Mouse (Mus musculus): ENCODE data around the gene Col4a1.

Col4a1 gene

GRCm38 (mm10) chr8:11298531-11299316 is 13.9 kb downstream of the Col4a1 start:
- DNase-seq, result peak; percentile 68

DNA sequence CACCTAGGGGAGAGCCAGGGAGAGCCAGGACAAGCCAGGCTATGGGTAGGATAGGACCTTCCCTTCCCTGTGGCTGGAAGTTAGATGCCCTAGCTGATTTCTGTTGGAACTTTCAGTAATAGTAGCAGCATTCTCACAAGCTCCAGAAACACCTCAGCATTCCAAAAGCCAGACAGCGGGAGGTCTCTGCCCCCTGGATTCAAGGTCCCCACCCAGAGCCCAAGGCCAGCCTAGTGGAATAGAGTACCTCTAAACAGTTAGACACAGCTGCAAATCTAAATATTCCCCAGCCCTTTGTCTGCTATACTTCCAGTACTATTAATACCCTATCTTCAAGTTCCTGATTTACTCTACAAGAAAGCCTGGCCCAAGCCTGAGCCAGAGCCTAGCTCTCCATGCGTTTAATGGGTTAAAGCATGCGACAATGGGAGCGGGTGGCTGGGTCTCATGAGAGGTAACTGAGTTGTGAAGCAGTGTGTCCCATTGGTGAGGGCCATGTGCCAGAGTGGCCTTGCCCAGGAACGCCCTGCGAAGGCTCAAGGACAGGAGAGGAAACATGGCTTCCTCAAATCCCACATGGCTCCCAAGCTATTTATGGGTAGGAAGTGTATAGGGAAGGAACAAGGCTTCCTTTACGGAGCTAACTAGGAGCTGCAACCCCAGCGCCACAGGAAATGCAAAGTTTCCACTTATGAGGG is 15.3 kb downstream of the Col4a1 start:
- peak; percentile 71 for DNase-seq

GRCm38 (mm10) chr8:11296282-11296943 is 16.2 kb downstream of the Col4a1 start:
- DNase-seq, result peak; percentile 72

GRCm38 (mm10) chr8:11292611-11293010 is 20.0 kb downstream of the Col4a1 start:
- no peak for DNase-seq

- DNase-seq, result no peak
Measured at GRCm38 (mm10) chr8:11290533-11290932, 22.1 kb downstream of the Col4a1 start.

DNA sequence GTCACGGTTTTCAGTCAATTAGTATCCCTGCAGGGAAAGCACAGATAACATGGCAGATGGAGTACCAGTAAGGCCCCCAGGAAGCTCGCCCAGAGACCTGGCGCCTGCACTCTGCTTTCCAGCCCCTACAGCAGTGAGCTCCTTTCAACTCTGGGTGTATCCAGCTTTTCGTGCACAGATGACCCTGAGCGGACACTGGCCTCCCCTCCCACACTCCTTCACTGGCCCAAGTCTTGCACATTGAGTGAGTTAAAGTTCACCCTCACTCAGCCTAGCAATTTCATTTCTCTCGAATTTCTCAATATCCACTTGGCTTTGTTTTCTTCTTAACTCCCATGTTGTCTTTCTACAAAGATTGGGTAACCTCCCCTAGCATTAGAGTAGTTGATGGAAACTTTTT is 24.3 kb downstream of the Col4a1 start:
- DNase-seq, result no peak

DNA sequence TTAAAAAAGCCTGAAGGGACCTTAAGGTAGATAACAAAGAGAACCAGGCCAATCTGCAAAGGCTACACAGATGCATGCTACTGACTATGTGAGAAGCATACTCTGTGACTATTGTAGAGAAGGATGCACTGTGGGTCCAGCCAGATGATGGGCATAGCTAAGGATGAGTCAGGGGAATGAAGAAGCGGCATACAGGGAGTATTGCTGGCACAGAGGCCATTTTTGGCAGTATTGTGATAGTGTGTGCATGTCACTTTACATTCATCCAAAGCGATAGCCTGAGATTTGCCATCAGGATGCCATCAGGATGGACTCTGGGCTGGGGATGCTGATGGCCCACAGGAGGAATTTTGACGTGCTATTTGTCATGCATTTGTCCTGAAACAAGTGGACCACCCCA is 25.5 kb downstream of the Col4a1 start:
- no peak for DNase-seq

DNA sequence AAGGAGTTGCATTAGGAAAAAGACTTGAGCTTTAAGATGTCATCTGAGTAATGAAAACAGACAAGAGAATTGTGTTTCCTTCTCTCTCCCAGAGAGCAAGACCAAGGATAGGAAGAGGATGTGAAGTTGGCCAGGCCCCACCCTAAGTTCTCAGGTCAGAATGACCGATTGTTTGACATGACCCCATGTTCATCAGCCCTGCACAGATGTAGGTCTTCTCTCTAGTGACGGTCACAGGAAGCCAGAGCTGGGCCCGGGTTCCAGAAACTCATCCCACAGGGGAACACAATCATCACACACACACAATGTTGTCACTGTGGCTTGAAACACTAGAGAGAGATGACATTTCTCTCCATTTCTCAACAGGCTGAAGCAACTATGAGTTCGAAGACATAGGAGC is 27.2 kb downstream of the Col4a1 start:
- no peak for DNase-seq

DNA sequence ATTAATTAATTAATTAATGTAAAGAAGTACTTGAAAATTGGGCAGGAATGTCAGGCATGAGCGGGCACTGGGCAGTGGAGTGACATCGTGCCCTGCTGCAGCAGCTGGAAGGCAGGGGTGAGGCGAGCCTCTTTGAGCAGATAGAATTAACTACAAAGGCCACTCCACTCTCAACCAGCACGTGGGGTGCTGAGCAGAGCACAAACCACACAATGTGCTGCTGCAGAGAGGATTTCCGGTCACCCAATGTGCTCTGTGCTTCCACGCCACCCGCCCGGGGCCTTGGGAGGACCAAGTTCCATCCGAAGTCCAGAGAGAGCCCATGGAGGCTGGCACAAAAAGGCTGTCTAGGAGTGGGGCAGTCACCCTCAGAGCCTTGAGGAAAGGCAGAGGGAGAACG is 29.4 kb downstream of the Col4a1 start:
- DNase-seq, result peak; percentile 72

DNA sequence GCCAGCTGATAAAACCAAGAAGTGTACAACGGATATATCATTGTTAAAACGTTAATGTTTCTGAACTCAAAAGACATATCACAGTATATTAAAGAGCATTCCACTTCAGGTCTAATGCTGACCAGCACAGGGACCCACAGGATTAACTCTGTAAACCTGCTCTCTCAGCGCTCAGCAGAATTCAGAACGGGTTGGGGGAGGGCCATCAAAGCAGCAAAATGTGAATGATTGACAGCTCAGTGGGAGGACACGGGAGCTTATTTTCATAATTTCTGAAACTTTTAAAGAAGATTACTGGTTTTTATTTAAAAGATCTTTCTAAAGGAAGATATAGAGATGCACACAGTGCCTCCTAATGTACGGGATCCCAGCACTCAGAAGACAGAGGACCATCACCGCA is 29.9 kb downstream of the Col4a1 start:
- no peak for DNase-seq

GRCm38 (mm10) chr8:11282139-11282538 is 30.5 kb downstream of the Col4a1 start:
- peak; percentile 63 for DNase-seq

- DNase-seq, result no peak
Measured at GRCm38 (mm10) chr8:11280721-11281268, 31.8 kb downstream of the Col4a1 start.

DNA sequence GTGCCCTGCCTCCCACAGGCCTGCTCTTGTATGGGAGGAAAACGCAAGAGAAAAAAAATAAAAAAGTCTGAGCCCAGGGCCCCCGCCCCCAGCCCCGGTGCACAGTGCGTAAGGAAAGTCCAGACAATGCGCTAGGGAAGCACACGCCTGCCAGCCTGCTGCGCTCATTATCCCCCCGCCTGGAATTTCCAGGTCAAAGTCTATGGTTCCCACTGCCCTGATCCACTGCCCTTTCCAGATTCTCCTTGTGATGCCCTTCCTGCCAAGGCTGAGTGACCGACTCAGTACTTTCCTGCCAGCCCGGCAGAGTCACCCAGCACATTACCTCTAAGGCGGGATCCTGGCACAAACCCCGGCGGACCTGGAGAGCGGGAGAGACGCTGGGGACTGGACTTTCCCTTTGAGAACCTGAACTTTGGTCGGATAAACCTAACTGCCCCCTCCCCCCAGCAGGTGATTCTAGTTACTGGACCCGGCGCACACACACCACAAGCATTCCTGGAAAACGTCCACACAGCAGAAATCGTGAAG is 33.3 kb downstream of the Col4a1 start:
- DNase-seq, result peak; percentile 84

- peak; percentile 76 for DNase-seq
Measured at GRCm38 (mm10) chr8:11278101-11278611, 34.5 kb downstream of the Col4a1 start.

GRCm38 (mm10) chr8:11277602-11278051 is 35.0 kb downstream of the Col4a1 start:
- DNase-seq, result peak; percentile 54

GRCm38 (mm10) chr8:11276286-11276685 is 36.3 kb downstream of the Col4a1 start:
- no peak for DNase-seq

- DNase-seq, result no peak
Measured at GRCm38 (mm10) chr8:11274415-11274814, 38.2 kb downstream of the Col4a1 start.

GRCm38 (mm10) chr8:11273506-11274158 is 39.0 kb downstream of the Col4a1 start:
- no peak for DNase-seq

DNA sequence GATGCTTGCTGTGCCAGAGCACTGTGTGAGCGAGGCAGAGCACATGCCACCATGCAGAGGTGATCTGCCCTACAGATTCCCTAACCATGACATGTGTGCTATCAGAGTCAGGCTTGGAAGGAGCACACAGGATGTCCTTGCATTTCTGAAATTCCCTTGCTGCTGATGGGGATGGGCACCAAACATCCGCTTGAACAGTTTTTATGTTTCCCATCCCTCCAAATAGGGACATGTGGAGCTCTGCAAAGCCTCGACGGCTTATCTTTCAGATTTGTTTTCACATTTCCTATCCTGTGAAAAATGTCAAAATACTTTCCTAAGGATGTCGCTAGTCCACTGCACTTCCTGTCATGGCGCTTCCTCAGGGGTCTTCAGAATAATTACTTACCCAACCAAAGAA is 40.4 kb downstream of the Col4a1 start:
- DNase-seq, result no peak

DNA sequence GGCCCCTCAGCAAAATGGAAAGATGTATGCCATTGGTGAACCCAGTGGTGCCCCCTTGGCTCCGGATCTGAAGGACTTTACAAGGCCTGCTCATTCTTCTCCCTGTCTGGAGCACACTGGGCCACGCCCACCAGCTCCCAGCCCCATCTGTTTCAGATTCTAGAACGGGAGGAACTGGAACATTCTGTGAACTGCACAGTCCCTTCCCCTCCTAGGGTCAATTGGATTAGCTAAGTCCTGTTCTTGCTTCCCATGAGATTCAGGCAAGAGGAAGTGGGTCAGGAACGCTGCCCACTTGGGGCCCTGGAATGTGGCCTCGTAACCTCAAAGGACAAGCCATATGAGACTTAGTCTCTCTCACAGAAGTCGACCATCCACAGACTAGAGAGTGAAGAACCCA is 41.8 kb downstream of the Col4a1 start:
- peak; percentile 74 for DNase-seq

DNA sequence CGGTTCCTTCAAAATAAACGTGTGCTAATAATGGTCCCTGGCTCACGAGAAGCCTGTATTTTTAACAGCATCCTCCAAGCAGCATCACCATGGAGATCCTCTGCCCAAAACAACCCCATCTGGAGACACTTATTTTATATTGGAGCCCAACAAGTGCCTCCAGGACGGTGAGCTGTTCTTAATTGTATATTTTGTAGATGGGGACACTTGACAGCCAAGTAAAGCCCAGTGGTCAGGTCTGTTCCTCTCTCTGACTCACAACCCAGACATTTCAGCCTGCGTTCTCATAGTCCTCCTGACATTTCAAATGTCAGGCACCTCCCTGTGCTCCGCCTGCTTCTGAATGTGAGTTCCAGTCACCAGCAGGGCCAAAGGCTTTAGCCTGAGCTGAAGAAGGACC is 43.9 kb downstream of the Col4a1 start:
- DNase-seq, result no peak

- no peak for DNase-seq
Measured at GRCm38 (mm10) chr8:11266471-11266870, 46.2 kb downstream of the Col4a1 start.

All from kidney, postnatal 10 days (tissue).